In the genomic region with DNA sequence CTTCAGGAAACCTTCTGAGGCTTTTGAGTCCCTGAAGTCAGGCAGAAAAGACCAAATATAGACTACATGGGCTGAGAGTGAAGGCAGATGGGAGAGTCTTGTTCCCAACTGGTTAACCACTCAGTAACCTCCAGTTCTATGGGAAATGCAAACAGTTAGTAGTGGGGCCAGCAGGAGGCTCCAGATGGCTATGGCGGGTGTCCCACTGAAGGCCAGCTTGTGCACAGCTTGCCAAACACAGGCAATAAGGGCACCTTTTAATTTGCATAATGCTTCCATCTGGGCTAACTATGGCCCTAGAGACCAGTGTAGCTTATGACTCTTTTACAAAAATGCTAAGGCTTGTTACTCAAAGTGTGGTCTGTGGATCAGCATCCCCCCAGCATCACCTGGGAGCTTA, we compare ENCODE assay signal across 10 mouse cellular contexts.
A peak's percentile ranks its signal among the peaks of the same experiment; 100 is the strongest.
DNase-seq lines count a peak whose midpoint lies in the region; ATAC-seq and TF ChIP-seq lines count a peak whose summit lies in the region.
"Had no signal": no experiment of that assay in that cellular context is flagged by ENCODE, and none has a peak within 500 bp of the region (broad histone marks: within the 10 kb centered on the region; RNA-seq: fewer than 3 reads in every experiment).

No protein-coding gene starts in this region.

- no peak overlapping the region for H3K4me2 ChIP-seq in intestine, postnatal 0 days (replicated peaks; ENCODE audit: low read depth)
- H3K4me2 ChIP-seq in intestine, embryonic 15.5 days (replicated peaks): no peak overlapping the region
- H3K4me2 ChIP-seq in hindbrain, postnatal 0 days (ENCODE audit: low read depth, low read length): no peak overlapping the region

- 0 out of 2 replicates have a peak, but pooled peaks cover 3% of the 10 kb centered on the region for H3K36me3 ChIP-seq in intestine, postnatal 0 days (ENCODE audit: control insufficient read depth, insufficient read depth)
- no peaks in the 10 kb centered on the region for H3K36me3 ChIP-seq in intestine, embryonic 15.5 days
- no peaks in the 10 kb centered on the region for H3K36me3 ChIP-seq in hindbrain, postnatal 0 days (ENCODE audit: insufficient read depth, low read length)

- no peak overlapping the region for H3K27ac ChIP-seq in intestine, postnatal 0 days (ENCODE audit: low read depth, low read length)
- H3K27ac ChIP-seq in intestine, embryonic 15.5 days: no peak overlapping the region
- H3K27ac ChIP-seq in hindbrain, postnatal 0 days: no peak overlapping the region

- no peaks in the 10 kb centered on the region for H3K27me3 ChIP-seq in intestine, postnatal 0 days (replicated peaks; ENCODE audit: control insufficient read depth, insufficient read depth, low read length)
- no peaks in the 10 kb centered on the region for H3K27me3 ChIP-seq in intestine, embryonic 15.5 days (replicated peaks)
- H3K27me3 ChIP-seq in hindbrain, postnatal 0 days (ENCODE audit: insufficient read depth, low read length): no peaks in the 10 kb centered on the region

- H3K9ac ChIP-seq in intestine, postnatal 0 days (ENCODE audit: low read depth, low read length): no peak overlapping the region
- H3K9ac ChIP-seq in intestine, embryonic 15.5 days: no peak overlapping the region
- H3K9ac ChIP-seq in hindbrain, postnatal 0 days (replicated peaks; ENCODE audit: low read length): no peak overlapping the region

- H3K4me1 ChIP-seq in intestine, postnatal 0 days (replicated peaks; ENCODE audit: control insufficient read depth, insufficient read depth, low read length): peaks cover 4% of the 10 kb centered on the region; the same call in 1 of the 2 replicates
- H3K4me1 ChIP-seq in intestine, embryonic 15.5 days (replicated peaks): peaks cover 22% of the 10 kb centered on the region
- H3K4me1 ChIP-seq in hindbrain, postnatal 0 days (ENCODE audit: insufficient read depth, low read length): no peaks in the 10 kb centered on the region

- TF ChIP-seq CTCF in intestine, postnatal 0 days (IDR thresholded peaks at IDR 0.05; ENCODE audit: low read depth): peak; percentile 29
- TF ChIP-seq CTCF in hindbrain, postnatal 0 days (IDR thresholded peaks at IDR 0.05; ENCODE audit: low read depth): peak; percentile 28

- no peaks in the 10 kb centered on the region for H3K9me3 ChIP-seq in intestine, postnatal 0 days (ENCODE audit: control insufficient read depth)
- no peaks in the 10 kb centered on the region for H3K9me3 ChIP-seq in intestine, embryonic 15.5 days
- H3K9me3 ChIP-seq in hindbrain, postnatal 0 days (ENCODE audit: low read length): no peaks in the 10 kb centered on the region

- H3K4me3 ChIP-seq in intestine, postnatal 0 days (ENCODE audit: low read depth, low read length): no peak overlapping the region
- H3K4me3 ChIP-seq in intestine, embryonic 15.5 days (replicated peaks): no peak overlapping the region
- no peak overlapping the region for H3K4me3 ChIP-seq in hindbrain, postnatal 0 days (ENCODE audit: low read length)

- WGBS in intestine, postnatal 0 days: 69% methylated on average over 1 of the region's 1 CpGs
- 77% methylated on average over 1 of the region's 1 CpGs for WGBS in intestine, embryonic 15.5 days
- 16% methylated on average over 1 of the region's 1 CpGs for WGBS in hindbrain, postnatal 0 days

- peak; percentile 54 for DNase-seq in 416B (ENCODE audit: low read depth)
- peak; percentile 78 to 82 for DNase-seq in cerebellum, adult 18-20 months
- DNase-seq in hindbrain, postnatal 0 days (ENCODE audit: low spot score): peak; percentile 73
- DNase-seq in lung, postnatal 36 days: no peak
- DNase-seq in thymus, postnatal 14 days: no peak
- DNase-seq in kidney, postnatal 25 days: no peak
- DNase-seq: heart, postnatal 14 days; lung, adult 2 months had no signal

- no peak for ATAC-seq in intestine, postnatal 0 days
- no peak for ATAC-seq in intestine, embryonic 15.5 days
- peak; percentile 64 for ATAC-seq in hindbrain, postnatal 0 days

Comparison
In these comparisons a context has a peak if more than half of its experiments do, and no peak if none do; other contexts are left out.
1. DNase-seq: peak in 416B (single experiment), cerebellum, adult 18-20 months (2 of 2) and hindbrain, postnatal 0 days (single experiment); none in lung, postnatal 36 days (single experiment), thymus, postnatal 14 days (single experiment) and kidney, postnatal 25 days (0 of 2).